Mouse (Mus musculus) common myeloid progenitor, adult 5-6 weeks (primary cell): ENCODE data around the gene 1700001L19Rik. TPM values are rescaled to one million over a fixed set of nuclear protein-coding genes. Genes with fewer than 3 reads are reported as not detected.

ENCODE experiments used
- ATAC-seq: replicated peaks from 2 replicates; pipeline ENCODE4 v1.8.0; 2016; ENCODE audit warnings: low read depth, mild to moderate bottlenecking, moderate TSS enrichment, inconsistent platforms; ENCODE audit not compliant: poor library complexity, severe bottlenecking
- total RNA-seq: library from RNA; stranded (forward); fragments of 200-1000, 187-1606 nt; gene quantifications from 2 replicates; pipeline ENCODE4 v1.2.3, GENCODE M21; 2017

Gene 1700001L19Rik
- total RNA-seq, 1 experiment from 2014 or later = not detected

- ATAC-seq = peak; percentile 43; the same call in 1 of the 2 replicates
Measured at GRCm38 (mm10) chr13:68605689-68606126, 8.5 kb downstream of the 1700001L19Rik start.

- 0 out of 2 replicates have a peak, but pooled peaks have one; percentile 32 for ATAC-seq
Measured at GRCm38 (mm10) chr13:68607652-68608405, 10.6 kb downstream of the 1700001L19Rik start.

GRCm38 (mm10) chr13:68622792-68623191 lies 25.6 kb downstream of the 1700001L19Rik start:
- ATAC-seq = no peak

GRCm38 (mm10) chr13:68627041-68627440 lies 29.8 kb downstream of the 1700001L19Rik start:
- ATAC-seq = no peak

GRCm38 (mm10) chr13:68642786-68643185 lies 45.6 kb downstream of the 1700001L19Rik start:
- ATAC-seq = no peak

Other genes with a start within 250 kb of the 1700001L19Rik start
- 17.2 and 33.0 TPM in 2 replicates for gene Mtrr, start 15.3 kb upstream of the 1700001L19Rik start, total RNA-seq
- gene Fastkd3, start 15.2 kb upstream of the 1700001L19Rik start, total RNA-seq = 9.8 and 12.5 TPM in 2 replicates